Mouse (Mus musculus): ENCODE measurements at regions not wholly inside any gene's neighbourhood (a gene's known extent, or its start where the extent isn't known, plus 50 kb on each side); places are given as distances from the start of the nearest gene placed in this dataset.

DNA sequence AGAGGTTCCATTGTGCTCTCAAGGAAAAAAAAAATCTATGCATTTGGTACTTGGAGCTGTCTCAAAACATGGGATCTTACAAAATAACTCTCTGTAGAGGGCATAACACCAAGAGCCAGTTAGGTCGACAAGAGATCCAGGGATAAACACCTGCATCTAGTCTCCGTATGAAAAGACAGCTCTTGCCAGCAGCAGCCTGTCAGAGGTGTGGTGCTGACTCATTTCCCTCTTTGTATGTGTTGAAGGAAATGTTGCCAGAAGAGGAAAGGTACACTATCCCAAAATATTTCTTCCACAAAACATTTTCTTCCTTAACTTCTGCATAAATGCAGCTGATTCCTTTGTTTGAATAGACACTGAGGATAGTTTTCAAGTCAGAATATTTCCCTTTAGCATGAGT, 163.6 kb upstream of the Acvr2a start:
- TF ChIP-seq CTCF (IDR thresholded peaks at IDR 0.05; ENCODE audit: control insufficient read depth, insufficient read depth, insufficient read length) (no peak), USF1 (IDR thresholded peaks at IDR 0.05; ENCODE audit: low read depth) (no peak), MAX (IDR thresholded peaks at IDR 0.05) (no peak)
- no peaks in the 10 kb centered on the region for H3K27me3 ChIP-seq (ENCODE audit: control insufficient read depth, insufficient read depth, insufficient read length)
- no peak overlapping the region for H3K4me3 ChIP-seq (ENCODE audit: insufficient read depth, poor library complexity, severe bottlenecking)
- no peaks in the 10 kb centered on the region for H3K79me3 ChIP-seq (ENCODE audit: low read depth)
- H3K79me2 ChIP-seq (ENCODE audit: control insufficient read depth, insufficient read depth), result no peaks in the 10 kb centered on the region
- H3K36me3 ChIP-seq (ENCODE audit: control insufficient read depth, insufficient read depth), result no peaks in the 10 kb centered on the region
- no peak overlapping the region for H3ac ChIP-seq (ENCODE audit: control insufficient read depth, insufficient read length, low read depth)

DNA sequence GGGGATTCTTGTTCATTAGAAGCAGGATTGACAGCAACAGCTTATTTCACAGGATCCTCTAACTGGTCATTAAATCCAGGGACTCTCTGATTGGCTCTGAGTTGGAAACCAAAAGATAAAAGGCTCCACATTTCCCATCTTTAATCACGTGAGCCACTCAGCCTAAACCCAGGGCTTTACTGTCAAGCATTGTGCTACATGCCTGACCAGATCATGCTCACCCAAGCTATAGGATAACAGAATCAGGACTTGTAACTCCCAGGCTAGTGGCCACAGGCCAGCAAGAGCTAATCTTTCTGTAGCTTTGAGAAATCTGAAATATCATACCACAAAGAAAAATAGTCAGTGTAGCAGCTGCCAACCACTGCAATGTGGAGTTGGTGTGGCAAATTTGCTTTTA, 152.7 kb upstream of the Acvr2a start:
- Histone ChIP-seq H3ac (ENCODE audit: control insufficient read depth, insufficient read length, low read depth) (no peak overlapping the region), H3K36me3 (ENCODE audit: control insufficient read depth, insufficient read depth) (no peaks in the 10 kb centered on the region), H3K79me3 (ENCODE audit: low read depth) (no peaks in the 10 kb centered on the region), H3K27me3 (ENCODE audit: control insufficient read depth, insufficient read depth, insufficient read length) (no peaks in the 10 kb centered on the region), H3K4me3 (ENCODE audit: insufficient read depth, poor library complexity, severe bottlenecking) (no peak overlapping the region), H3K79me2 (ENCODE audit: control insufficient read depth, insufficient read depth) (no peaks in the 10 kb centered on the region)
- TF ChIP-seq USF1 (IDR thresholded peaks at IDR 0.05; ENCODE audit: low read depth), result peak; percentile 29
- TF ChIP-seq MYOD1 (IDR thresholded peaks at IDR 0.05; ENCODE audit: control insufficient read depth, insufficient read length, low read depth), result no peak
- no peak for TF ChIP-seq FOSL1 (IDR thresholded peaks at IDR 0.05; ENCODE audit: insufficient read depth, low read length, poor library complexity, severe bottlenecking)

DNA sequence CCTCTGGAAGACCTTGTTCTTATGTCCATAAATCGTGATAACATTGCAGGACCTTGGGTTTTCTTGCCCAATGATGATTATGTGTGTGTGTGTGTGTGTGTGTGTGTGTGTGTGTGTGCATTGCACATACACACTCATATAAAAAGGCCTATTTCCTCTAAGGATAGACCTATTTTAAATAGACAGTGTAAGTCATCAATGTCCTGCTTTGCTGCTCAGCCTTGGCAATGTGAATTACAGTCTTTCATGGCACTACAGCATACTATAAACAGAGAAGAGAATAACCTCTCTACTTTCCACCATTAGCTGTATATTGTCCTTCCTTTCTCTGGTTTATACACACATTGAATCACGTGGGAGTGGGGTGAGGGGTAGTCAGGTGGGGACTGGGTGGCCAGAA, 148.8 kb upstream of the Acvr2a start:
- H3K36me3 ChIP-seq (ENCODE audit: control insufficient read depth, insufficient read depth), result no peaks in the 10 kb centered on the region
- H3K79me2 ChIP-seq (ENCODE audit: control insufficient read depth, insufficient read depth), result no peaks in the 10 kb centered on the region
- H3K79me3 ChIP-seq (ENCODE audit: low read depth), result no peaks in the 10 kb centered on the region
- no peak overlapping the region for H3K4me3 ChIP-seq (ENCODE audit: insufficient read depth, poor library complexity, severe bottlenecking)
- TF ChIP-seq MYOD1 (IDR thresholded peaks at IDR 0.05; ENCODE audit: control insufficient read depth, insufficient read length, low read depth) (no peak), MAX (IDR thresholded peaks at IDR 0.05) (no peak), FOSL1 (IDR thresholded peaks at IDR 0.05; ENCODE audit: insufficient read depth, low read length, poor library complexity, severe bottlenecking) (no peak), CEBPB (IDR thresholded peaks at IDR 0.05; ENCODE audit: low read depth) (no peak), CTCF (IDR thresholded peaks at IDR 0.05; ENCODE audit: control insufficient read depth, insufficient read depth, insufficient read length) (no peak), MYOG (IDR thresholded peaks at IDR 0.05; ENCODE audit: control insufficient read depth, extremely low read depth, insufficient read length) (no peak), USF1 (IDR thresholded peaks at IDR 0.05; ENCODE audit: low read depth) (no peak)
- no peaks in the 10 kb centered on the region for H3K27me3 ChIP-seq (ENCODE audit: control insufficient read depth, insufficient read depth, insufficient read length)
- no peak overlapping the region for H3ac ChIP-seq (ENCODE audit: control insufficient read depth, insufficient read length, low read depth)

DNA sequence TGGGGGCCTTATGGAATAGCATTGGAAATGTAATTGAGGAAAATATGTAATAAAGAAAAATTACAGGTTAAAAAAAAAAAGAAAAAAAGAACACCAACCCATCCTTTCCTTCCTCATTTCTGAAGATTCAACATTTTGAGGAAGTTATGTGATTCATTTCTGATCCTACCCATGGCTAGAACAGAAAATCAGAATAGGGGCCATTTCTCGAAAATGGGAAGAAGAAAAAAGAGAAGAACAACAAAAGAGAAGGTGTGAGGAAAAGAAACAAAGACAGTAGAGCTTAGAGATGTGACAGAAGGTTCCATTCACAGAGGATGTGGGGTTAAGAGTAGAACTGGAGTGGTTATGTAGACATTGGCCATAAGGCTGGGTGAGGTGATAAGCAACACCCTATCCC, 124.8 kb upstream of the Acvr2a start:
- H3ac ChIP-seq (ENCODE audit: control insufficient read depth, insufficient read length, low read depth), result no peak overlapping the region
- no peaks in the 10 kb centered on the region for H3K79me3 ChIP-seq (ENCODE audit: low read depth)
- no peaks in the 10 kb centered on the region for H3K27me3 ChIP-seq (ENCODE audit: control insufficient read depth, insufficient read depth, insufficient read length)
- no peaks in the 10 kb centered on the region for H3K79me2 ChIP-seq (ENCODE audit: control insufficient read depth, insufficient read depth)
- H3K4me3 ChIP-seq (ENCODE audit: insufficient read depth, poor library complexity, severe bottlenecking), result no peak overlapping the region
- no peaks in the 10 kb centered on the region for H3K36me3 ChIP-seq (ENCODE audit: control insufficient read depth, insufficient read depth)
- TF ChIP-seq FOSL1 (IDR thresholded peaks at IDR 0.05; ENCODE audit: insufficient read depth, low read length, poor library complexity, severe bottlenecking) (no peak), USF1 (IDR thresholded peaks at IDR 0.05; ENCODE audit: low read depth) (no peak), MAX (IDR thresholded peaks at IDR 0.05) (no peak), CTCF (IDR thresholded peaks at IDR 0.05; ENCODE audit: control insufficient read depth, insufficient read depth, insufficient read length) (no peak), CEBPB (IDR thresholded peaks at IDR 0.05; ENCODE audit: low read depth) (no peak), MYOG (IDR thresholded peaks at IDR 0.05; ENCODE audit: control insufficient read depth, extremely low read depth, insufficient read length) (no peak)

DNA sequence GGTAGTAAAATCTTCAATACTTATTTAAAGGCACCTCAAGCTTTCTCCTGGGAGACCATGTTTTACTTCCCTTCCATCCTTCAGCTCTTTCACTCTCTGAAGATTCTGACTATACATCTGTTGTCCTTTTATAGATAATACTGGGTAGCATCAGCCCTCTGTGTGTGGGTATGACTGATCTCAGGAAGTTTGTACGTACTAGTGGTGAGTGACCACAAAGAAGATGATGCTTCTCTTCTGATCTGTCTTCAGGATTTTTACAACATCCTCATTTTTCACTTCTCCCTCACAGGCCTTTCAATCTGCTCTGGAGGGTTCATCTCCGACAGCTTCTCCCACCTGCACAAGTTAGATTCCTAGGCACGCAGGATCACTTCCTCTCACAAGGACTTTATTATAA, 119.4 kb upstream of the Acvr2a start:
- H3K4me3 ChIP-seq (ENCODE audit: insufficient read depth, poor library complexity, severe bottlenecking), result no peak overlapping the region
- H3K36me3 ChIP-seq (ENCODE audit: control insufficient read depth, insufficient read depth), result no peaks in the 10 kb centered on the region
- no peak overlapping the region for H3ac ChIP-seq (ENCODE audit: control insufficient read depth, insufficient read length, low read depth)
- no peaks in the 10 kb centered on the region for H3K79me2 ChIP-seq (ENCODE audit: control insufficient read depth, insufficient read depth)
- no peaks in the 10 kb centered on the region for H3K79me3 ChIP-seq (ENCODE audit: low read depth)
- TF ChIP-seq MYOD1 (IDR thresholded peaks at IDR 0.05; ENCODE audit: control insufficient read depth, insufficient read length, low read depth) (no peak), USF1 (IDR thresholded peaks at IDR 0.05; ENCODE audit: low read depth) (no peak), CTCF (IDR thresholded peaks at IDR 0.05; ENCODE audit: control insufficient read depth, insufficient read depth, insufficient read length) (no peak), MYOG (IDR thresholded peaks at IDR 0.05; ENCODE audit: control insufficient read depth, extremely low read depth, insufficient read length) (no peak), MAX (IDR thresholded peaks at IDR 0.05) (no peak), FOSL1 (IDR thresholded peaks at IDR 0.05; ENCODE audit: insufficient read depth, low read length, poor library complexity, severe bottlenecking) (no peak), CEBPB (IDR thresholded peaks at IDR 0.05; ENCODE audit: low read depth) (no peak)
- H3K27me3 ChIP-seq (ENCODE audit: control insufficient read depth, insufficient read depth, insufficient read length), result no peaks in the 10 kb centered on the region

DNA sequence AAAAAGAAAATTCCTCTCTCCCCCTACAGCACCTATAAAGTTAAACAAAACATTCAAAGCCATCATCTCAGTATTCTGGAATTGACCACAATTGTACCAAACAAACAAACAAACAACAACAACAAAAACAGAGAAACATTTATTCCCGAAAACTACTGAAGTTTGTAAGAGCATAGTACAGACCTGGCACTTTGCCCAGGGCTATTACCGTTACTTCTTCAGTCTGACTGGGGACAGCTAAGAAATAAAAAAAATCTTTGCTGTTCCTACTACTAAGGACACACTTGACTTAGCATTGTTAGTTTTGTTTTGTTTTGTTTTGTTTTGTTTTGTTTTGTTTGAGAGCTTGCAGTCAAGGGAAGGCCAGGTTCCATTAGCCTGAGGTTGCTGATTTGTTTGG, 113.0 kb upstream of the Acvr2a start:
- H3K79me2 ChIP-seq (ENCODE audit: control insufficient read depth, insufficient read depth), result no peaks in the 10 kb centered on the region
- H3K4me3 ChIP-seq (ENCODE audit: insufficient read depth, poor library complexity, severe bottlenecking), result no peak overlapping the region
- TF ChIP-seq USF1 (IDR thresholded peaks at IDR 0.05; ENCODE audit: low read depth) (no peak), FOSL1 (IDR thresholded peaks at IDR 0.05; ENCODE audit: insufficient read depth, low read length, poor library complexity, severe bottlenecking) (no peak), CTCF (IDR thresholded peaks at IDR 0.05; ENCODE audit: control insufficient read depth, insufficient read depth, insufficient read length) (no peak), MYOD1 (IDR thresholded peaks at IDR 0.05; ENCODE audit: control insufficient read depth, insufficient read length, low read depth) (no peak), MYOG (IDR thresholded peaks at IDR 0.05; ENCODE audit: control insufficient read depth, extremely low read depth, insufficient read length) (no peak), MAX (IDR thresholded peaks at IDR 0.05) (no peak), CEBPB (IDR thresholded peaks at IDR 0.05; ENCODE audit: low read depth) (no peak)
- H3K36me3 ChIP-seq (ENCODE audit: control insufficient read depth, insufficient read depth), result no peaks in the 10 kb centered on the region
- no peaks in the 10 kb centered on the region for H3K79me3 ChIP-seq (ENCODE audit: low read depth)
- H3K27me3 ChIP-seq (ENCODE audit: control insufficient read depth, insufficient read depth, insufficient read length), result no peaks in the 10 kb centered on the region
- H3ac ChIP-seq (ENCODE audit: control insufficient read depth, insufficient read length, low read depth), result no peak overlapping the region

Data from C2C12 (cell line).